In genomic region chr4:44404487-44404886, GRCm38 (mm10) we compare ENCODE assay signal across 24 mouse cellular contexts.
"Had no signal": no experiment of that assay in that cellular context is flagged by ENCODE, and none has a peak within 500 bp of the region (broad histone marks: within the 10 kb centered on the region; RNA-seq: fewer than 3 reads in every experiment).

No protein-coding gene starts in this region.

- H3K27ac ChIP-seq: kidney, postnatal 0 days; layer of hippocampus, adult 2 months; limb, embryonic 10.5 days; limb, embryonic 13.5 days; liver, embryonic 12.5 days; liver, embryonic 15.5 days; lung, embryonic 15.5 days; midbrain, embryonic 10.5 days; midbrain, embryonic 13.5 days; neural tube, embryonic 15.5 days; stomach, postnatal 0 days had no signal

- H3K4me3 ChIP-seq: layer of hippocampus, adult 2 months; limb, embryonic 10.5 days; limb, embryonic 13.5 days; liver, embryonic 12.5 days; liver, embryonic 15.5 days; lung, embryonic 15.5 days; megakaryocyte, embryonic 14.5 days; midbrain, embryonic 10.5 days; midbrain, embryonic 13.5 days; myocyte; neural tube, embryonic 15.5 days had no signal

- H3K4me1 ChIP-seq: limb, embryonic 10.5 days; limb, embryonic 13.5 days; liver, embryonic 12.5 days; liver, embryonic 15.5 days; lung, embryonic 15.5 days; megakaryocyte, embryonic 14.5 days; midbrain, embryonic 13.5 days; neural tube, embryonic 15.5 days had no signal

- H3K36me3 ChIP-seq: limb, embryonic 10.5 days; limb, embryonic 13.5 days; liver, embryonic 12.5 days; liver, embryonic 15.5 days; lung, embryonic 15.5 days; midbrain, embryonic 10.5 days; midbrain, embryonic 13.5 days; neural tube, embryonic 15.5 days had no signal

- H3K9me3 ChIP-seq: limb, embryonic 10.5 days; limb, embryonic 13.5 days; liver, embryonic 12.5 days; liver, embryonic 15.5 days; lung, embryonic 15.5 days; megakaryocyte, embryonic 14.5 days; midbrain, embryonic 10.5 days; midbrain, embryonic 13.5 days; neural tube, embryonic 15.5 days had no signal

- H3K4me2 ChIP-seq: limb, embryonic 13.5 days; liver, embryonic 12.5 days; liver, embryonic 15.5 days; lung, embryonic 15.5 days; midbrain, embryonic 13.5 days; neural tube, embryonic 15.5 days had no signal

- ATAC-seq: liver, embryonic 12.5 days; midbrain, embryonic 13.5 days; midbrain, embryonic 16.5 days had no signal

- DNase-seq: kidney, postnatal 25 days; layer of hippocampus, adult 9-11 months; liver; lung, adult 18-20 months; lung, postnatal 10 days; lung, postnatal 36 days; right cerebral cortex, adult 18-20 months; right cerebral cortex, postnatal 14 days; right cerebral cortex, postnatal 4 days; thymus, postnatal 25 days had no signal

- H3K27me3 ChIP-seq: liver, embryonic 12.5 days; liver, embryonic 15.5 days; lung, embryonic 15.5 days; midbrain, embryonic 13.5 days; neural tube, embryonic 15.5 days had no signal

- H3K9ac ChIP-seq: limb, embryonic 13.5 days; liver, embryonic 12.5 days; liver, embryonic 15.5 days; lung, embryonic 15.5 days; midbrain, embryonic 13.5 days; neural tube, embryonic 15.5 days had no signal
